Mouse (Mus musculus): ENCODE measurements around the gene Magi2.
"Not testable (repeated sequence)": the region's sequence is repeated elsewhere in the genome, so short reads cannot be mapped to it uniquely, and the experiment has no call there.

The Magi2 gene

DNA sequence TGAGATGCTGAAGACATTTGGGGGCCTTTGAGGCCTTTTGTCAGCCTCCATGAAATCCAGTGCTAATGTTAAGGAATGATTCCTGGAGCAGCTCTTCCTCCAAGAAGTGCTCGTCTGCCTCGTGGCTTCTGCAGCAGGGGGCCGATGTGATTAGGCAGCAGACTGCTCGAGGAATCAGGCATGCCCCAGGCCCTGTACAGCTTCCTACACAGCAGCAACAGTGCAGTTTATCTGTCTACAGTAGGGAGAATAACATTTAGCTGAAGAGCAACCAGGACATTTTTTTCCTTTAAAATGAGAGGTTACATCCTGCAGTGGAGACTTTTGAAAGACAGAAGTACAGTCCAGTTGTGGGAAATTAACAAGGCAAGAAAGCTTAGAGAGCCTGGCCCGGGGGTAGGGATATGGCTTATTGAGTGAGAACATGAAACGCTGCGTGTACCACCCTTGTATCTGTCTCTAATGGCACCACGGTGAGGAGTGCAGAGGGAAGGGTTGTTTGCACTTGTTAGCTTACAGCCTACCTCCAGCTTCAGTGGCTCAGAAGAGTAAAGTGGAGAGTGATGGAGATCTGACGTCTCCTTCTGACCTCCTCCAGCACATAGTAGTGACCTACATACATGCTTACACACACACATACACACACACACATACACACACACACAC is 1205.4 kb downstream of the Magi2 start:
- DNase-seq = no peak

DNA sequence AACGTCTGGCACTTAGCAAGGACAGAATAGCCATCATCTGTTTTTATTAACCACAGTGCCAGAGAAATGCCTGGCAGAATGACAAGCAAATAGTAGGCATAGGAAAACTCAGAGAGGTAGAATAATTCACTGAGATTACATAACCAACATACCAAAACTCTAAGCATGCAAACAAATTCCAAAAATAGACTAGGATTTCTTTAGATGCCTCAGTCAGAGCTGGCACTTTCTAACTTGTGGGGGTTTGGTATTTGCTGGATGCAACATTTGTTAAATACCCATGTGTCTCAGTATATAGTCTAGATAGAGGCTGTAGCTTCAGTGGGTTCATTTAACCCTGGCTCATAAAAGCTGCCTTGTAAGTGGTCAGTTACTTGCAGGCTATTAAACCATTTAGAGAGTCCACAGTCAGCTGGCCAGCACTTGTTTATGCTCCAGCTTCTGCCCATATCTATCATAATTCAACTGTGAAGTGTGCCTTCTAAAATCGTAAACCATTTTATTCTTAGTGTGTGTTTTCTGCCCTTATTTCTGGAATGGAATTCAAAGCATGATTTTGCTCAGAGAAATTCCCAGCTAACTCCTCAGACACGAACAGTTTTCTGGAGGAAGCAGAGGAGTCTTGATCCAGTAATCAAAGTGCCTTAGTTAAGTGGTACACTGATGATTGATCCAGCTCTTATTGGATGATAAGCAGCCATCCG is 1219.8 kb downstream of the Magi2 start:
- DNase-seq = no peak

- no peak for DNase-seq
Observed at GRCm38 (mm10) chr5:20456106-20456505, 1229.3 kb downstream of the Magi2 start.

DNA sequence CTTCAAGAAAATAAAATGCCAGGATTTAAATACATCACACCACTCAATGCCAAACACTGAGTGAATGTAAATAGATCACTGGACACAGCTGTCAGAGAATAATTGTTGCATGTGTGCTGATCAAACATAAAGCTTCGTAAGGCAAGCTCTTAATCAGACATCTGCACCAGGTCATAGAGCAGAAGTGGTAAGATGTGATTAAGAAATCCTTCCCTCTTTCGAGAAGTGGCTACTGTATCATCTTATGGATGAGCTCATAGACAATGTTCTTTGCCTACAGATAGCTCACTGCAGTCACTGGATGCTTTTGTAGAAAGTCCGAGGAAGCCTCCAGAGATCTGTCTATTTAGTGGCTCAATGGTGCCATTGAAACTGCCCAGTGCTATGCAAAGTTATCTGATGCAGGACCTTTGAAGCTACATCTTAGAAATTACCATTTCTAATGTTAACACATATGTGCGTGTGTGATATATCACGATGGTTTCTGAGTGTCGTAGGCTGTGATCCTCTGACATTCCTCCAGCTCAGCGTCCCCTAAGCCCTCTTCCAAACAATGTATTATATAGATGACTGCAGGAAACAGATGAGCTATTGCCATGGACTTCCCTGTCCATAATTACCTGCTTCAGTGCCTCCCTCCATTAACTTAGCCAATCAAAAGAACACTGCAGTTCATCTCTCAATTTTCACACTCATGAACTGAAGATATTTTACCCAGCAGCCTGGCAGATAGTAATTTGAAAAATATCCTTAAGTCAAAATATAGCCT is 1231.1 kb downstream of the Magi2 start:
- no peak for DNase-seq

GRCm38 (mm10) chr5:20461709-20462108 is 1234.9 kb downstream of the Magi2 start:
- DNase-seq = no peak

- no peak for DNase-seq
Observed at GRCm38 (mm10) chr5:20462376-20462775, 1235.5 kb downstream of the Magi2 start.

- DNase-seq = no peak
Observed at GRCm38 (mm10) chr5:20469721-20470120, 1242.9 kb downstream of the Magi2 start.

DNA sequence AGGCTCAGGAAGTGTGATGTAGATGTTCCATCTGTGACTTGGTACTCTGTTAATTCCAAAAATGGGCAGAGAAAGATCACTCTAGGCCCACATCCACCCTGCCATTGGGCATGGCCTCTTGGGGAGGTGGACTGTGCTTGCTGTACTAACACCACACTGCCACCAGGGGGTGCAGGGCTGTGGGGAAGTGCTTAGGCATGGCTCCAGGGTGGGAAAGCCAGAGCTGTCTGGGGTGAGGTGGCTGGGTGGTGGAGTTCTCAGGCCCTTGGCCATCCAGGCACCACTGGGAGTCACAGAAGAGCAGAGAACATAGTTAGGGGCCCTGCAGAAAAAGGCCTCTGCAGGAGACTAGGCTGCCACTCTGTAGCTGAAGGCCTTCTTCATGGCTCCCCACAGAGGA is 1243.6 kb downstream of the Magi2 start:
- DNase-seq = no peak

- DNase-seq = no peak
Observed at GRCm38 (mm10) chr5:20484505-20484904, 1257.7 kb downstream of the Magi2 start.

DNA sequence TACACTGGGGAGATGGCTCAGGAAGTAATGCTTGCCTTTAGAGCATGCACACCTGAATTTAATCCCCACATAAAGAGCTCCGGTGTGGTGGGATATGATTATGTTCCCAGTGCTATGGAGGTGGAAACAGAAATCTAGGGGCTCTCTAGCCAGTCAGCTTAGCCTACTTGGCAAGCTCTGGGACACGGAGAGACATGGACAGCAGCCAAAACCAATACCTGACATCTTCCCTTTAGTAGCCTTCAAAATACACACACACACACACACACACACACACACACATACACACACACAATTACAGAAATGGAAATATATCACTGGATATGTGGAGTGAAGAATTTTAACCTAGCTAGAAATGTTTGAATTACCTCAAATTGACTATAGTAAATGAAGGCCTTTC is 1265.1 kb downstream of the Magi2 start:
- no peak for DNase-seq

DNA sequence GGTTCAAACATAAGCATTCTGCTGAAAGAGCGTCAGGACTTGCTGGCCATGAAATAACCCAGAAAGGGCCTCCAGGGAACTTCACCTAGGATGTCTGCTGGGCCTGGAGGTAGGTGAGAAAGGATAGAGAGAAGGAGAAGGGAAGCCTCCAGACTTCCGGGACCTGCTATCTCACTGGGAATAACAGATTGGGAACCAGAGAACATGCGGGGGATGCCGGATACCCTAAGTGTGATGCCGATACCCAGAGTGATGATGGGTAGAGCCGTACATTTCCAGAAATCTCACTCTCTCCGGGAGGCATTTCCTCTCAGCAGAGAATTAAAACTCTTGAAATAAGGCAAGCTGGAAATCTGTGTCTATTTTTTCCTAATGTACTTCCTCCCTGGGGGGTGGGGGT is 1265.8 kb downstream of the Magi2 start:
- DNase-seq = no peak

- no peak for DNase-seq
Observed at GRCm38 (mm10) chr5:20494010-20494409, 1267.2 kb downstream of the Magi2 start.

DNA sequence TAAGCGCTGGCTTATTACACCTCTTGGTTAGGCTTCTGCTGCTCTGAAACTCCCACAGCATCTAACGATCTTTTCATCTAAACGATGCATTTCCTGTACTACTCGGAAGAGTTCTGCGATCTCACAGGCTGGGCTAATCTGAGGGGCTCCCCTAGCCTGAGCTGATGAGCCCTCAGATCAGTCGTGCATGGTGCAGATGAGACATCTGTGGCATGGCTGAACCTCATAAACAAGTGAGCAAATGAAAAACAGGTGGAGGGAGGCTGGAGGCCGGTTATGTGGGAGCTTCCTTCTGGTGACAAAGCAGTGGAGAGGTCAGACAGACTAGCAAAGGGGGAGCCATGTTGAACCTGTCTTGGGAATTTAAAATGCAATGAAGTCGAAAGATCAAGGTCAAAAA is 1270.1 kb downstream of the Magi2 start:
- no peak for DNase-seq

- DNase-seq = no peak
Observed at GRCm38 (mm10) chr5:20499031-20499600, 1272.3 kb downstream of the Magi2 start.

DNA sequence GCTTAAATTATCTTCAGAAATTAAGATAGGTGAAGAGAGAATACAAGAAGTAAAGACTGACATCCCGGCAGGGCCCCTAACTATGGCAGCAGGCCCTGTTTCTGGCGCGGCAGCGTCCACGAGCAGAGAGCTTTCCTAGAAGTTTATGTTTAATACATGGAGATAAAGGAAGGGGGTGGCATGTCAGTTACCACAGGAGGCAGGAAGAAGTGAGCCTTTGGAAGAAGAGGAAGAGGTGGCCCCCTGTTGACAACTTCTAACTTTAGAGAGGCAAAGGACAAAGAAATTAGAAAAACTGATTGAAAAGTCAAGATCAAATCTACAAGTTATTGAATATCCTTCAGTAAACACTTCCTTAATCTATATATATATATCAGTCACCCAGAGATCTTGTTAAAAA is 1281.8 kb downstream of the Magi2 start:
- DNase-seq = no peak

DNA sequence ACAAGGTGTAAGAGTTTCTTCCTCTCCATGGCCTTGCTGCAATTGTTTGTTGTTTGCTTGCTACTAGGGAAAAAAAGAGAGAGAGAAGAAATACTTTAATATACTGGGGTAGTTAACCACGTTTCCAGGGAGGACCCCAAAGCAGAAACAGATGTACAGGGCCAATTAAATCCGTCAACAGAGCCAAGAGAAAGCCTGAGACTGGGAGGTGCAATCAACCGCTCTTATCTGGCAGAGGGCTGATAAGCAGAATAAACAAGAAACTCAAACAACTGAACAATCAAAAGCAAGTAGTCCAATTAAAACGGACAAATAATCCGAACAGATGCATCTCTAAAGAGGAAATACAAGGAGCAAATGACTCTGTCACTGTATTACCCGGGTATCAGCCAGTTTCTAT is 1282.8 kb downstream of the Magi2 start:
- no peak for DNase-seq

- DNase-seq = no peak
Observed at GRCm38 (mm10) chr5:20512377-20513126, 1285.7 kb downstream of the Magi2 start.

- no peak for DNase-seq
Observed at GRCm38 (mm10) chr5:20521639-20522038, 1294.8 kb downstream of the Magi2 start.

DNA sequence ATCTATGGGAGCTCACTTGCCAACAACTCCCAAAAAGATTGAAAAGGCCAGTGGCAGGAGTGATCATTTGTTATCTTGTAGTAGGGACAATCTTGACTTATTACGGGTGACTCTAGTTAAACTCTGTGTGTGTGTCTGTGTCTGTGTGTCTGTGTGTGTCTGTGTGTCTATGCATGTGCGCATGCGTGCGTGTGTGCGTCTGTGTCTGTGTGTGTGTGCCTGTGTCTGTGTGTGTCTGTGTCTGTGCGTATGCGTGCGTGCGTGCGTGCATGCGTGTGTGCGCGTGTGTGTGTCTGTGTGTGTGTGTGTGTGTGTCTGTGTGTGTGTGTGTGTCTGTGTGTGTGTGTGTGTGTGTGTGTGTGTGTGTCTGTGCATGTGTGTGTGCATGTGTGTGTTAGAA is 1295.2 kb downstream of the Magi2 start:
- no peak for DNase-seq

DNA sequence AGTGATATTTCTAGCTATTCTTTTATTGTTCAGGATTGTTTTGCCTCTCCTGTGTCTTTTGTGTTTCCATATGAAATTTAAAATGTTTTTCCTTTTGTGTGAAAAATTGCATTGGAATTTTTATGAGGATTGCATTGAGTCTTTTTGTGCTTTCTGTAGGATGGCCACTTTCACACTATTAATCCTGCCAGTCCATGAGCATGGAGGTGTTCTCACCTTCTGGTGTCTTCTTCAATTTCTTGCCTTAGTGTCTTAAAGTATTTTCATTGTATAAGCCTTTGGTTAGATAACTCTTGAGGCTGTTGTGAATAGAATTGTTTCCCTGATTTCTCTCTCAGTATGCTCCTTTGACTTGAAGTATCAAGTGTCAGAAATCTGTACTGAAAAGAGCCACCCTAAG is 1296.9 kb downstream of the Magi2 start:
- DNase-seq = no peak

- not testable (repeated sequence) for DNase-seq
Observed at GRCm38 (mm10) chr5:20526588-20526987, 1299.8 kb downstream of the Magi2 start.

GRCm38 (mm10) chr5:20536544-20536943 is 1309.7 kb downstream of the Magi2 start:
- no peak for DNase-seq
